In the genomic region with DNA sequence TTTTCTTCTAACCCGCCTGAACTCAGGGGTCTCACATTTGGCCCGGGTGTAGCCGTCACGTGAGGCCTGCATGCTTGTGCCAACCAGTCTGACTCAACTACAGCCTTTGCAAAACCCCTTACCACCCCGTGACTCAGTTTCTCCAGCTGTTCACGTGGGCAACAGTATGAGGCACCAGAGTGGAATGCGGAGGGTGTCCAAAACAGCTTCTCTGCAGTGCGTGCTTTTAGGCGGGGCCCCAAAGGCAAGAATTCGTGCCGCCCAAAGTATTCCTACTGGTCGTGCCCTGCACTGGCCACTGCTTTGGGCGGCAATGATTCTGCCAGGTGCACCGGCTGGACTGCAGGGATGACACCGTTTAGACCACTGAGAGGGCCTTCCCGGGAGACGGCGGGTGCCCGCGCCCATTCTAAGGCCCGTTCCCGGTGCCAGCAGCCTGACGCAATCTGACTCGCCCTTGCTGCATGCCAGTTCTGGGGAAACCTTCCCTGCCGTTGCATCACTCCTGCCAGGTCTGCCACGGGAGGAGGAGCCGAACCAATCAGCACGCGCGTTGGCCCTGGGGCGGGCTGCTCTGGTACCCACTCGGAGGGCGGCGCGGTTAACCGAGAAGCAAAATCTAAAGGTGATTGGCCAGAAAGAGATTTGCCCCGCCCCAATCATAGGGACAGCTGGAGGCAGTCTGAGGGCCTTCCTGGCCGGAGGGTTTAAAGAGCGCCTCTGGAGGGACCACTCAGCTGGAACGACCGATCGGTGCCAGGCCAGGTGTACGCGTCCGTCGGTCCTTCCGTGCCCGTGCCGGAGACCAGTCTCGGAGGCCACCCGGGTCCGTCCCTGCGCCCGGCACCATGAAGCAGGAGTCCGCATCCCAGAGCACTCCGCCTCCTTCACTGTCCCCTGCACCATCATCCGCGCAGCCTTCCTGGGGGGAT, we compare ENCODE assay signal across 8 mouse cellular contexts. TPM values are rescaled to one million over a fixed set of nuclear protein-coding genes. Genes with fewer than 3 reads are reported as not detected.
A peak's percentile ranks its signal among the peaks of the same experiment; 100 is the strongest.
DNase-seq lines count a peak whose midpoint lies in the region; ATAC-seq and TF ChIP-seq lines count a peak whose summit lies in the region.

A gene (plus strand): TSS at position 675 of the 932 bp plus-strand sequence.

- peak within 1 kb of the TSS; percentile 46 to 51 for H3K4me3 ChIP-seq in heart, embryonic 14.5 days (ENCODE audit: control insufficient read depth in 1 of 2, insufficient read depth in 1 of 2, low read depth in 1 of 2, low read length in 2 of 2)
- H3K4me3 ChIP-seq in liver, embryonic 13.5 days (replicated peaks) = peak within 1 kb of the TSS; percentile 69
- H3K4me3 ChIP-seq in neural tube, embryonic 11.5 days (ENCODE audit: low read depth, low read length) = peak within 1 kb of the TSS; percentile 49
- peak within 1 kb of the TSS; percentile 47 for H3K4me3 ChIP-seq in stomach, postnatal 0 days (ENCODE audit: low read depth, low read length)

- TF ChIP-seq CTCF in stomach, postnatal 0 days (IDR thresholded peaks at IDR 0.05; ENCODE audit: low read depth) = no peak

- no peak within 1 kb of the TSS for H3K27ac ChIP-seq in heart, embryonic 14.5 days (replicated peaks in 1 of 2; ENCODE audit: control insufficient read depth in 1 of 2, insufficient read depth in 1 of 2, low read depth in 2 of 2, low read length in 2 of 2)
- H3K27ac ChIP-seq in liver, embryonic 13.5 days = 0 out of 2 replicates have a peak within 1 kb of the TSS, but pooled peaks have one; percentile 10
- H3K27ac ChIP-seq in neural tube, embryonic 11.5 days (ENCODE audit: low read depth, low read length) = no peak within 1 kb of the TSS
- no peak within 1 kb of the TSS for H3K27ac ChIP-seq in stomach, postnatal 0 days (replicated peaks)

- H3K4me1 ChIP-seq in heart, embryonic 14.5 days (ENCODE audit: control insufficient read depth in 2 of 2, insufficient read depth in 2 of 2, low read length in 2 of 2) = peaks cover 7 to 10% of the 10 kb centered on the region in 2 experiments; a peak in 3 of 4 replicates
- H3K4me1 ChIP-seq in liver, embryonic 13.5 days (replicated peaks) = peaks cover 15% of the 10 kb centered on the region
- 0 out of 2 replicates have a peak, but pooled peaks cover 3% of the 10 kb centered on the region for H3K4me1 ChIP-seq in neural tube, embryonic 11.5 days (ENCODE audit: control insufficient read depth, insufficient read depth, low read length)
- no peaks in the 10 kb centered on the region for H3K4me1 ChIP-seq in stomach, postnatal 0 days (replicated peaks; ENCODE audit: control insufficient read depth, insufficient read depth)

- H3K9me3 ChIP-seq in heart, embryonic 14.5 days (ENCODE audit: control insufficient read depth, low read length) = no peaks in the 10 kb centered on the region
- H3K9me3 ChIP-seq in liver, embryonic 13.5 days (replicated peaks) = no peaks in the 10 kb centered on the region
- no peaks in the 10 kb centered on the region for H3K9me3 ChIP-seq in neural tube, embryonic 11.5 days (ENCODE audit: control insufficient read depth, low read length)
- H3K9me3 ChIP-seq in stomach, postnatal 0 days (ENCODE audit: control insufficient read depth, low read length) = no peaks in the 10 kb centered on the region

- H3K27me3 ChIP-seq in heart, embryonic 14.5 days (ENCODE audit: control insufficient read depth, insufficient read depth, low read length) = peaks cover 23% of the 10 kb centered on the region
- H3K27me3 ChIP-seq in liver, embryonic 13.5 days = peaks cover 46% of the 10 kb centered on the region
- peaks cover 15% of the 10 kb centered on the region for H3K27me3 ChIP-seq in neural tube, embryonic 11.5 days (ENCODE audit: control insufficient read depth, insufficient read depth, low read length)
- no peaks in the 10 kb centered on the region for H3K27me3 ChIP-seq in stomach, postnatal 0 days (ENCODE audit: control insufficient read depth, insufficient read depth, low read length)

- H3K4me2 ChIP-seq in heart, embryonic 14.5 days (ENCODE audit: low read length) = peak within 1 kb of the TSS; percentile 90
- peak within 1 kb of the TSS; percentile 85 for H3K4me2 ChIP-seq in liver, embryonic 13.5 days
- peak within 1 kb of the TSS; percentile 92 for H3K4me2 ChIP-seq in neural tube, embryonic 11.5 days (ENCODE audit: low read depth)
- peak within 1 kb of the TSS; percentile 79 for H3K4me2 ChIP-seq in stomach, postnatal 0 days (replicated peaks; ENCODE audit: low read depth)

- WGBS in heart, embryonic 14.5 days = 5% methylated on average over 58 of the region's 58 CpGs
- WGBS in liver, embryonic 13.5 days (ENCODE audit: insufficient replicate concordance) = 7% methylated on average over 58 of the region's 58 CpGs
- 5% methylated on average over 58 of the region's 58 CpGs for WGBS in neural tube, embryonic 11.5 days
- 5% methylated on average over 58 of the region's 58 CpGs for WGBS in stomach, postnatal 0 days

- DNase-seq in CD8-positive naive resting alpha-beta T cell, adult 2 months (ENCODE audit: low read depth in 2 of 2, low spot score in 2 of 2) = peak; percentile 22 to 38
- DNase-seq in c-Kit-negative CD71-positive TER-119-positive erythroid progenitor cells, embryonic 14.5 days (ENCODE audit: low read depth, low spot score) = peak; percentile 75
- peak; percentile 36 for DNase-seq in fat pad, adult 2 months (ENCODE audit: extremely low read depth, low read depth, low spot score)
- DNase-seq in kidney, postnatal 14 days = peak; percentile 90
- DNase-seq in liver, embryonic 13.5 days = peak; percentile 85
- peak; percentile 81 for DNase-seq in neural tube, embryonic 11.5 days (ENCODE audit: low spot score)
- DNase-seq in stomach, postnatal 0 days (ENCODE audit: low spot score) = peak; percentile 85

- H3K9ac ChIP-seq in heart, embryonic 14.5 days (ENCODE audit: low read length) = peak within 1 kb of the TSS; percentile 68
- peak within 1 kb of the TSS; percentile 75 for H3K9ac ChIP-seq in liver, embryonic 13.5 days
- H3K9ac ChIP-seq in neural tube, embryonic 11.5 days (ENCODE audit: low read length) = peak within 1 kb of the TSS; percentile 61
- peak within 1 kb of the TSS; percentile 51 for H3K9ac ChIP-seq in stomach, postnatal 0 days (ENCODE audit: low read length)

- TF ChIP-seq EP300 in stomach, postnatal 0 days (optimal IDR thresholded peaks at IDR 0.05) = no peak

- no peaks in the 10 kb centered on the region for H3K36me3 ChIP-seq in heart, embryonic 14.5 days (ENCODE audit: control insufficient read depth, insufficient read depth, low read length)
- no peaks in the 10 kb centered on the region for H3K36me3 ChIP-seq in liver, embryonic 13.5 days
- H3K36me3 ChIP-seq in neural tube, embryonic 11.5 days (ENCODE audit: control insufficient read depth, insufficient read depth, low read length) = no peaks in the 10 kb centered on the region
- H3K36me3 ChIP-seq in stomach, postnatal 0 days (ENCODE audit: control insufficient read depth, insufficient read depth, low read length) = no peaks in the 10 kb centered on the region

- ATAC-seq in heart, embryonic 14.5 days (ENCODE audit: insufficient number of reproducible peaks, insufficient read depth, low FRiP score, low read depth) = no peak; the same call in 1 of the 2 replicates
- ATAC-seq in liver, embryonic 13.5 days (ENCODE audit: low read depth) = peak; percentile 96
- peak; percentile 96 for ATAC-seq in neural tube, embryonic 11.5 days (ENCODE audit: insufficient read depth, low FRiP score, low TSS enrichment)
- peak; percentile 94 for ATAC-seq in stomach, postnatal 0 days (ENCODE audit: low FRiP score, low TSS enrichment)

RNA-seq across cellular contexts. Expression of the gene that starts here (rescaled TPM):
- 0.32 and 0.67 TPM in 2 replicates for polyA plus RNA-seq in heart, embryonic 14.5 days (2014; fragmentation: Nextera tagmentation; extraction: Ambion mirVana)
- 1.0 and 2.0 TPM in 2 replicates for polyA plus RNA-seq in liver, embryonic 13.5 days (2015; fragmentation: Nextera tagmentation; extraction: Ambion mirVana)
- polyA plus RNA-seq in neural tube, embryonic 11.5 days (2014; fragmentation: Nextera tagmentation; extraction: Ambion mirVana) = 0.95 and 1.3 TPM in 2 replicates
- 2.0 and 2.6 TPM in 2 replicates for polyA plus RNA-seq in stomach, postnatal 0 days (2015; fragmentation: Nextera tagmentation; extraction: Ambion mirVana)

Comparison
In these comparisons a context has a peak if more than half of its experiments do, and no peak if none do; other contexts are left out.
1. DNase-seq: peak in every context shown above with its lines; median percentile 90 in kidney, postnatal 14 days; 85 in liver, embryonic 13.5 days; 85 in stomach, postnatal 0 days; 81 in neural tube, embryonic 11.5 days; 75 in c-Kit-negative CD71-positive TER-119-positive erythroid progenitor cells, embryonic 14.5 days; 36 in fat pad, adult 2 months; 30 in CD8-positive naive resting alpha-beta T cell, adult 2 months.